Mouse (Mus musculus): ENCODE data around the gene Ankrd45.

GRCm38 (mm10) chr1:161130726-161131664 lies 11.5 kb upstream of the Ankrd45 start, which contains the start of gene Klhl20:
- TF ChIP-seq CTCF (IDR thresholded peaks at IDR 0.05; ENCODE audit: borderline replicate concordance, insufficient read depth, low read length) (no peak), POLR2A (IDR thresholded peaks at IDR 0.05; ENCODE audit: low read depth, low read length) (peak; percentile 97)

Data from embryonic fibroblast, embryonic 13.5 days (primary cell).